ENCODE assay signal across 8 mouse cellular contexts in genomic region chr8:125116616-125117015, GRCm38 (mm10).
DNase-seq lines count a peak whose midpoint lies in the region; TF ChIP-seq lines count a peak whose summit lies in the region.

No protein-coding gene starts in this region.

- no peak overlapping the region for H3K4me3 ChIP-seq in gastrocnemius, adult 2 months

- intact Hi-C loops in gastrocnemius, adult 2 months (cut with DNase I), result no loop called here

- peak; percentile 47 for DNase-seq in gastrocnemius, adult 2 months
- DNase-seq in gastrocnemius, postnatal 25 days, result no peak
- peak; percentile 71 for DNase-seq in 3T3-L1 (ENCODE audit: low read depth, low spot score)
- DNase-seq in ZHBTc4 (ENCODE audit: low read depth, low spot score), result peak; percentile 62
- DNase-seq in embryo, embryonic 9.5 days (ENCODE audit: extremely low spot score), result peak; percentile 51
- peak; percentile 79 for DNase-seq in kidney, postnatal 4 days
- peak; percentile 50 to 68 for DNase-seq in lung, postnatal 4 days
- peak; percentile 76 for DNase-seq in thymus, postnatal 4 days

- TF ChIP-seq CTCF in gastrocnemius, adult 2 months (IDR thresholded peaks at IDR 0.05), result peak; percentile 76

- H3K27ac ChIP-seq in gastrocnemius, adult 2 months, result no peak overlapping the region
